Mouse (Mus musculus) adrenal gland, postnatal 14 days (tissue): ENCODE measurements at regions not wholly inside any gene's neighbourhood (a gene's known extent, or its start where the extent isn't known, plus 50 kb on each side); places are given as distances from the start of the nearest gene placed in this dataset.

Source experiments
- DNase-seq: peaks from one replicate; pipeline ENCODE4 v3.0.0; 2021; ENCODE audit warnings: mixed read lengths

- DNase-seq = peak; percentile 35
Measured at GRCm38 (mm10) chr9:80688481-80689086, 223.3 kb upstream of the Impg1 start.

- DNase-seq = no peak
Measured at GRCm38 (mm10) chr9:80683030-80683692, 217.9 kb upstream of the Impg1 start.

GRCm38 (mm10) chr9:80681709-80682108 lies 216.4 kb upstream of the Impg1 start:
- no peak for DNase-seq

GRCm38 (mm10) chr9:80671483-80671882 lies 206.2 kb upstream of the Impg1 start:
- DNase-seq = no peak

GRCm38 (mm10) chr9:80668575-80669248 lies 203.4 kb upstream of the Impg1 start:
- peak; percentile 4 for DNase-seq

GRCm38 (mm10) chr9:80658755-80659154 lies 193.5 kb upstream of the Impg1 start:
- no peak for DNase-seq

- no peak for DNase-seq
Measured at GRCm38 (mm10) chr9:80615114-80615513, 149.8 kb upstream of the Impg1 start.

- no peak for DNase-seq
Measured at GRCm38 (mm10) chr9:80600019-80600418, 134.7 kb upstream of the Impg1 start.

GRCm38 (mm10) chr9:80565388-80566024 lies 100.2 kb upstream of the Impg1 start:
- no peak for DNase-seq

GRCm38 (mm10) chr9:80563655-80564054 lies 98.4 kb upstream of the Impg1 start:
- DNase-seq = no peak

- no peak for DNase-seq
Measured at GRCm38 (mm10) chr9:80555531-80556067, 90.3 kb upstream of the Impg1 start.
